Mouse (Mus musculus): Measurements from ENCODE around the gene Lin9. TPM values are rescaled to one million over a fixed set of nuclear protein-coding genes. Genes with fewer than 3 reads are reported as not detected.
"Not testable (repeated sequence)": the region's sequence is repeated elsewhere in the genome, so short reads cannot be mapped to it uniquely, and the experiment has no call there.

Lin9 gene
- polyA plus RNA-seq, 1 experiment from 2014 or later, result 12.3 TPM

- not testable (repeated sequence) for H3K36me3 ChIP-seq; H3K4me3 ChIP-seq; ATAC-seq (replicated peaks; ENCODE audit: insufficient number of reproducible peaks, insufficient read depth, low FRiP score, low read depth); H3K9me3 ChIP-seq (replicated peaks); H3K27me3 ChIP-seq; H3K27ac ChIP-seq; H3K9ac ChIP-seq; H3K4me2 ChIP-seq
- H3K4me1 ChIP-seq (replicated peaks), result peaks cover 15% of the 10 kb centered on the region
- 89% methylated on average over 2 of the region's 2 CpGs for WGBS
Measured at GRCm38 (mm10) chr1:180637796-180638195, 3.2 kb upstream of the Lin9 start.

GRCm38 (mm10) chr1:180639416-180640401 is 1.2 kb upstream of the Lin9 start:
- H3K4me1 ChIP-seq (replicated peaks), result peaks cover 15% of the 10 kb centered on the region
- WGBS, result 61% methylated on average over 10 of the region's 10 CpGs
- H3K36me3 ChIP-seq, result no peaks in the 10 kb centered on the region
- no peak for ATAC-seq (replicated peaks; ENCODE audit: insufficient number of reproducible peaks, insufficient read depth, low FRiP score, low read depth)
- H3K9me3 ChIP-seq (replicated peaks), result no peaks in the 10 kb centered on the region
- no peaks in the 10 kb centered on the region for H3K27me3 ChIP-seq
- H3K4me2 ChIP-seq, result peak overlapping the region; percentile 77
- peak overlapping the region; percentile 88 for H3K9ac ChIP-seq
- H3K27ac ChIP-seq, result peak overlapping the region; percentile 92
- H3K4me3 ChIP-seq, result peak overlapping the region; percentile 94

GRCm38 (mm10) chr1:180640605-180641125 is 285 bp upstream of the Lin9 start:
- Histone ChIP-seq H3K27ac (peak overlapping the region; percentile 92), H3K36me3 (no peaks in the 10 kb centered on the region), H3K9ac (peak overlapping the region; percentile 88), H3K27me3 (no peaks in the 10 kb centered on the region), H3K9me3 (replicated peaks) (no peaks in the 10 kb centered on the region), H3K4me2 (peak overlapping the region; percentile 77), H3K4me3 (peak overlapping the region; percentile 94), H3K4me1 (replicated peaks) (peaks cover 15% of the 10 kb centered on the region)
- WGBS, result under 1% methylated on average over 60 of the region's 61 CpGs
- ATAC-seq (replicated peaks; ENCODE audit: insufficient number of reproducible peaks, insufficient read depth, low FRiP score, low read depth), result peak; percentile 44

GRCm38 (mm10) chr1:180641518-180642227 is 723 bp downstream of the Lin9 start:
- Histone ChIP-seq H3K27me3 (no peaks in the 10 kb centered on the region), H3K9ac (peak overlapping the region; percentile 88), H3K4me3 (peak overlapping the region; percentile 94), H3K4me1 (replicated peaks) (peaks cover 15% of the 10 kb centered on the region), H3K9me3 (replicated peaks) (no peaks in the 10 kb centered on the region), H3K4me2 (peak overlapping the region; percentile 77), H3K36me3 (no peaks in the 10 kb centered on the region), H3K27ac (peak overlapping the region; percentile 92)
- peak; percentile 38; the same call in 1 of the 2 replicates for ATAC-seq (replicated peaks; ENCODE audit: insufficient number of reproducible peaks, insufficient read depth, low FRiP score, low read depth)
- WGBS, result 2% methylated on average over 50 of the region's 50 CpGs

GRCm38 (mm10) chr1:180642228-180642564 is 1.2 kb downstream of the Lin9 start:
- WGBS, result 71% methylated on average over 8 of the region's 8 CpGs
- peak overlapping the region; percentile 77 for H3K4me2 ChIP-seq
- peak overlapping the region; percentile 88 for H3K9ac ChIP-seq
- no peak overlapping the region for H3K27ac ChIP-seq
- H3K36me3 ChIP-seq, result no peaks in the 10 kb centered on the region
- ATAC-seq (replicated peaks; ENCODE audit: insufficient number of reproducible peaks, insufficient read depth, low FRiP score, low read depth), result no peak
- no peaks in the 10 kb centered on the region for H3K27me3 ChIP-seq
- peak overlapping the region; percentile 94 for H3K4me3 ChIP-seq
- peaks cover 15% of the 10 kb centered on the region for H3K4me1 ChIP-seq (replicated peaks)
- H3K9me3 ChIP-seq (replicated peaks), result no peaks in the 10 kb centered on the region

GRCm38 (mm10) chr1:180691284-180691683 is 50.3 kb downstream of the Lin9 start:
- 79% methylated on average over 7 of the region's 7 CpGs for WGBS
- Histone ChIP-seq H3K27ac (no peak overlapping the region), H3K4me2 (no peak overlapping the region), H3K27me3 (peaks cover 22% of the 10 kb centered on the region), H3K36me3 (peaks cover 26% of the 10 kb centered on the region), H3K4me1 (replicated peaks) (no peaks in the 10 kb centered on the region), H3K9ac (no peak overlapping the region), H3K4me3 (no peak overlapping the region), H3K9me3 (replicated peaks) (no peaks in the 10 kb centered on the region)
- ATAC-seq (replicated peaks; ENCODE audit: insufficient number of reproducible peaks, insufficient read depth, low FRiP score, low read depth), result no peak

GRCm38 (mm10) chr1:180696626-180697352 is 55.8 kb downstream of the Lin9 start, which contains the start of gene Mixl1:
Mixl1 (minus strand) TSS chr1:180697034.
- no peak within 1 kb of the TSS for H3K27ac ChIP-seq
- under 1% methylated on average over 79 of the region's 79 CpGs for WGBS
- peak within 1 kb of the TSS; percentile 74 for H3K4me2 ChIP-seq
- H3K27me3 ChIP-seq, result peaks cover 53% of the 10 kb centered on the region
- H3K4me3 ChIP-seq, result peak within 1 kb of the TSS; percentile 49
- peaks cover 10% of the 10 kb centered on the region for H3K4me1 ChIP-seq (replicated peaks)
- no peaks in the 10 kb centered on the region for H3K36me3 ChIP-seq
- 0 out of 2 replicates have a peak within 1 kb of the TSS, but pooled peaks have one; percentile 24 for H3K9ac ChIP-seq
- no peaks in the 10 kb centered on the region for H3K9me3 ChIP-seq (replicated peaks)
- no peak for ATAC-seq (replicated peaks; ENCODE audit: insufficient number of reproducible peaks, insufficient read depth, low FRiP score, low read depth)

GRCm38 (mm10) chr1:180698063-180698462 is 57.1 kb downstream of the Lin9 start:
- Histone ChIP-seq H3K9me3 (replicated peaks) (no peaks in the 10 kb centered on the region), H3K4me1 (replicated peaks) (peaks cover 10% of the 10 kb centered on the region), H3K9ac (no peak overlapping the region), H3K27me3 (peaks cover 53% of the 10 kb centered on the region), H3K4me2 (no peak overlapping the region), H3K4me3 (no peak overlapping the region), H3K36me3 (no peaks in the 10 kb centered on the region), H3K27ac (no peak overlapping the region)
- ATAC-seq (replicated peaks; ENCODE audit: insufficient number of reproducible peaks, insufficient read depth, low FRiP score, low read depth), result no peak
- WGBS, result 56% methylated on average over 5 of the region's 5 CpGs

- Histone ChIP-seq H3K27ac (no peak overlapping the region), H3K27me3 (peaks cover 10% of the 10 kb centered on the region), H3K36me3 (no peaks in the 10 kb centered on the region), H3K4me1 (replicated peaks) (0 out of 2 replicates have a peak, but pooled peaks cover 2% of the 10 kb centered on the region), H3K4me2 (peak overlapping the region; percentile 44), H3K4me3 (peak overlapping the region; percentile 24), H3K9me3 (replicated peaks) (no peaks in the 10 kb centered on the region), H3K9ac (0 out of 2 replicates have a peak overlapping the region, but pooled peaks have one; percentile 26)
- WGBS, result 30% methylated on average over 6 of the region's 6 CpGs
- no peak for ATAC-seq (replicated peaks; ENCODE audit: insufficient number of reproducible peaks, insufficient read depth, low FRiP score, low read depth)
Measured at GRCm38 (mm10) chr1:180703400-180703799, 62.5 kb downstream of the Lin9 start.

GRCm38 (mm10) chr1:180707368-180707767 is 66.4 kb downstream of the Lin9 start:
- H3K4me3 ChIP-seq, result no peak overlapping the region
- peaks cover 7% of the 10 kb centered on the region for H3K4me1 ChIP-seq (replicated peaks)
- H3K27me3 ChIP-seq, result no peaks in the 10 kb centered on the region
- H3K9me3 ChIP-seq (replicated peaks), result no peaks in the 10 kb centered on the region
- no peaks in the 10 kb centered on the region for H3K36me3 ChIP-seq
- no peak overlapping the region for H3K9ac ChIP-seq
- H3K4me2 ChIP-seq, result no peak overlapping the region
- ATAC-seq (replicated peaks; ENCODE audit: insufficient number of reproducible peaks, insufficient read depth, low FRiP score, low read depth), result no peak
- no peak overlapping the region for H3K27ac ChIP-seq
- 38% methylated on average over 3 of the region's 3 CpGs for WGBS

Data from heart, embryonic 15.5 days (tissue).